Mouse (Mus musculus): ENCODE measurements around the gene Magi3. TPM values are rescaled to one million over a fixed set of nuclear protein-coding genes. Genes with fewer than 3 reads are reported as not detected.

The Magi3 gene
- polyA plus RNA-seq, 1 experiment from 2014 or later = 4.3 TPM

DNA sequence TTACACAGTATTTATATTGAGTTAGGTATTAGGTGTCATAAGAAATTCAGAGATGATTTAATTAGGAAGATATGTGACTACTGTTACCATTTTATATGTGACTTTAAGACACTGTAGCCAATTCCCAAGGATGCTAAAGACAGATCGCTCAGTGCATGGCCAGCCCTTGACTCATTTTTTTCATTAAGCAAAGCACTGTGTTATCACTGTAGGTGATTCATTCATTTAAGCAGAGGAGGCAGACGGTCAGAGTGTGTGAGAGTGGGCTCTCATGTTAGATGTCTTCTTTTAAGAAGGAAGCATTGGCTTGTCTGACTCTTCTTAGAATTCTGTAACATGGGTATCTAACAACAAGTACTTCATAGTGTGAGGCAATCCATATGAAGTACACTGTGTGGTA, 19.6 kb upstream of the Magi3 start:
- H3K9me3 ChIP-seq (ENCODE audit: low read length) = peaks cover 3% of the 10 kb centered on the region; the same call in 1 of the 2 replicates
- no peaks in the 10 kb centered on the region for H3K27me3 ChIP-seq (ENCODE audit: insufficient read depth, low read length)
- no peak overlapping the region for H3K9ac ChIP-seq (replicated peaks; ENCODE audit: low read length)
- no peak overlapping the region for H3K4me3 ChIP-seq (ENCODE audit: low read length)
- no peak overlapping the region for H3K4me2 ChIP-seq (replicated peaks; ENCODE audit: low read depth, low read length)
- 0 out of 2 replicates have a peak, but pooled peaks cover 5% of the 10 kb centered on the region for H3K4me1 ChIP-seq (ENCODE audit: insufficient read depth, low read length)
- H3K27ac ChIP-seq (ENCODE audit: low read length) = no peak overlapping the region
- 94% methylated on average over 2 of the region's 2 CpGs for WGBS
- no peak for ATAC-seq (ENCODE audit: low FRiP score, low TSS enrichment)
- no peaks in the 10 kb centered on the region for H3K36me3 ChIP-seq (ENCODE audit: insufficient read depth, low read length)

DNA sequence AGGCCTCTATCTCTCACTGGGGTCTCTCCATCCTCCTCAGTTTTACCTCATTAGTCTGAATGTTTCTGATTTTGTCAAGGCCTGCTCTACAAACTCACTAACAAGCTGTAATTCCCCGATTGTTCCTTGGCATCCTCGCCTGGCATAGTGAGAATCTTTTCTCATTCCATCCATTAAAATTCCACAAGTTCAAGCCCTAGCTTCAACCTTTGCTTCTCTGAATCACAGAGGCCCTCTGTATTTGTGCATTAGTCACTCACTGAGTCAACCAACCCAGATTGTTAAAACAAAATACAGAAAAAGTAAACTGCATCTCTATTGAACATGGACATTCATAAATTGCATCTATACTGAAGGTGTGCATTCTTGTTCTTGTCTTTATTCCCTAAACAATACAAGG, 19.2 kb upstream of the Magi3 start:
- WGBS = 94% methylated on average over 2 of the region's 2 CpGs

DNA sequence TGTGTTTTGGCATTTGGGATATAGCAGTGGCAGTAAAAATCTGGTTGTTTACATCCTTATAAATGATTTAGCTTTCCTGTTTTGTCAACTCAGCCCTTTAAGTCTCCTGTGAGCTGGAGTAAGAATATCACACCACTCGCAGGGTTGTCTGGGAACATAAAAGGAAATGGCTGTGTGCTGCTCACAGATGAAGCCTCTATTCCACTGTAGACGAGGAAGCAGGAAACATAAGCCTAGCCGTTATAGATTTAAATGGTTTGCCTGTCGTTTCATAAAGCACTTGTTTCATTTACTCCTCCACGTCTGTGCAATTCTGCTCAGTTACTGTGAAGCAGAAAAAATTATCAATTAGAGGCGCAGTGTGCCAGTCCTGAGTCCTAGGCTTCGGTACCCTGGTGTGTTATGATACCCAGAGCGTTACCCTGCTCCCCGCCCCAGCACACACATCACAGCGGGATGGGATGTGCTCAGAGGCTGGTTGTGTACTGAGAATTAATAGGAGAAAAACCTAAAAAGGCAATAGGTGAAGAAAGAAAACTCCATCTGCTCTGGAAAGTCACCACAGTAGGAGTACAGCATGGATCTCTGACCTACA, 17.8 kb upstream of the Magi3 start:
- Histone ChIP-seq H3K4me2 (replicated peaks; ENCODE audit: low read depth, low read length) (no peak overlapping the region), H3K36me3 (ENCODE audit: insufficient read depth, low read length) (no peaks in the 10 kb centered on the region), H3K27me3 (ENCODE audit: insufficient read depth, low read length) (no peaks in the 10 kb centered on the region), H3K4me1 (ENCODE audit: insufficient read depth, low read length) (0 out of 2 replicates have a peak, but pooled peaks cover 5% of the 10 kb centered on the region), H3K9ac (replicated peaks; ENCODE audit: low read length) (0 out of 2 replicates have a peak overlapping the region, but pooled peaks have one; percentile 17), H3K4me3 (ENCODE audit: low read length) (no peak overlapping the region), H3K27ac (ENCODE audit: low read length) (no peak overlapping the region), H3K9me3 (ENCODE audit: low read length) (no peaks in the 10 kb centered on the region)
- WGBS = 30% methylated on average over 10 of the region's 10 CpGs
- ATAC-seq (ENCODE audit: low FRiP score, low TSS enrichment) = 0 out of 2 replicates have a peak, but pooled peaks have one; percentile 51

More for the DNA sequence above, 19.2 kb upstream of the Magi3 start:
- Histone ChIP-seq H3K9me3 (ENCODE audit: low read length) (peaks cover 3% of the 10 kb centered on the region; the same call in 1 of the 2 replicates), H3K4me2 (replicated peaks; ENCODE audit: low read depth, low read length) (no peak overlapping the region), H3K27ac (ENCODE audit: low read length) (no peak overlapping the region), H3K36me3 (ENCODE audit: insufficient read depth, low read length) (no peaks in the 10 kb centered on the region), H3K9ac (replicated peaks; ENCODE audit: low read length) (no peak overlapping the region), H3K4me3 (ENCODE audit: low read length) (no peak overlapping the region), H3K27me3 (ENCODE audit: insufficient read depth, low read length) (no peaks in the 10 kb centered on the region), H3K4me1 (ENCODE audit: insufficient read depth, low read length) (0 out of 2 replicates have a peak, but pooled peaks cover 5% of the 10 kb centered on the region)
- no peak for ATAC-seq (ENCODE audit: low FRiP score, low TSS enrichment)

DNA sequence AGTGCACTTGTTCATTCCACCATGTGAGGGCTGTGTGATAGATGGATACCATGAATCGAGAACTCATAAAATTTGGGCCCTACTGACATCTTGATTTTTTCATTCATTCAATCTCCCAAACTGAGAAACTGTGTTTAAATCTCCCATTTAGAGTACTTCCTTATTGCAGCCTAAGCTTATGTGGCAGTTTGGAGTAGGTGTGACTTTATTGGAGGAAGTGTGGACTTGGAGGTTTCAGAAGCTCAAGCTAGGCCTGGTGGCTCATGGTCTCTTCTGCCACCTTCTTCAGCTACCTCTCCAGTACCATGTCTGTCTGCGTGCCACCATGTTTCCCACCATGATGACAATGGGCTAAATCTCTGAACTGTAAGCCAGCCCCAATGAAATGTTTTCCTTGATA, 15.9 kb upstream of the Magi3 start:
- 0 out of 2 replicates have a peak, but pooled peaks cover 5% of the 10 kb centered on the region for H3K4me1 ChIP-seq (ENCODE audit: insufficient read depth, low read length)
- 95% methylated on average over 2 of the region's 2 CpGs for WGBS
- H3K9ac ChIP-seq (replicated peaks; ENCODE audit: low read length) = no peak overlapping the region
- ATAC-seq (ENCODE audit: low FRiP score, low TSS enrichment) = no peak
- no peaks in the 10 kb centered on the region for H3K9me3 ChIP-seq (ENCODE audit: low read length)
- H3K4me3 ChIP-seq (ENCODE audit: low read length) = no peak overlapping the region
- no peaks in the 10 kb centered on the region for H3K27me3 ChIP-seq (ENCODE audit: insufficient read depth, low read length)
- no peaks in the 10 kb centered on the region for H3K36me3 ChIP-seq (ENCODE audit: insufficient read depth, low read length)
- no peak overlapping the region for H3K4me2 ChIP-seq (replicated peaks; ENCODE audit: low read depth, low read length)
- no peak overlapping the region for H3K27ac ChIP-seq (ENCODE audit: low read length)

DNA sequence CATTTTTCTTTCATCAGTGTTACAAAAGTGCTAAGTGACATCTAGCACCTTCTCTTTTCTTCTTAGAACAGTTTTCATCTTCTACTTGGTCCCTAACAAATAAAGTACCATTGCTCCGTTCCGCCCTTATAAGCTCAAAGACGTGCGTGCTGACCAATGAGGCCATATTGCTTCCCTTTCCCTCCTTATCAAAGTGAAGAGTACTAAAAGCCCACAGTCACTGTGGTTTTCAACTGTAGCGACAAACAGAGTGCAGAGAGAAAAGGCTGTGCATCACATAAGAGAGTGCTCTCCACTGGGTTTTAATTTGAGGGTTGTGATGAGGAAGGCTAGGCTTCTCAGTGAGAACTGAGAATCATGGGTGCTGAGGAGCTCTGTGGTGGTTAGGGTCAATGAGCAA, 14.9 kb upstream of the Magi3 start:
- WGBS = 89% methylated on average over 5 of the region's 5 CpGs
- H3K27ac ChIP-seq (ENCODE audit: low read length) = no peak overlapping the region
- H3K4me2 ChIP-seq (replicated peaks; ENCODE audit: low read depth, low read length) = no peak overlapping the region
- no peaks in the 10 kb centered on the region for H3K9me3 ChIP-seq (ENCODE audit: low read length)
- no peak overlapping the region for H3K4me3 ChIP-seq (ENCODE audit: low read length)
- no peaks in the 10 kb centered on the region for H3K36me3 ChIP-seq (ENCODE audit: insufficient read depth, low read length)
- H3K27me3 ChIP-seq (ENCODE audit: insufficient read depth, low read length) = no peaks in the 10 kb centered on the region
- ATAC-seq (ENCODE audit: low FRiP score, low TSS enrichment) = no peak
- H3K9ac ChIP-seq (replicated peaks; ENCODE audit: low read length) = no peak overlapping the region
- H3K4me1 ChIP-seq (ENCODE audit: insufficient read depth, low read length) = 0 out of 2 replicates have a peak, but pooled peaks cover 5% of the 10 kb centered on the region

GRCm38 (mm10) chr3:104233366-104234312, 13.5 kb upstream of the Magi3 start:
- no peak overlapping the region for H3K4me3 ChIP-seq (ENCODE audit: low read length)
- no peak overlapping the region for H3K9ac ChIP-seq (replicated peaks; ENCODE audit: low read length)
- no peak overlapping the region for H3K4me2 ChIP-seq (replicated peaks; ENCODE audit: low read depth, low read length)
- WGBS = 61% methylated on average over 7 of the region's 7 CpGs
- 0 out of 2 replicates have a peak, but pooled peaks cover 5% of the 10 kb centered on the region for H3K4me1 ChIP-seq (ENCODE audit: insufficient read depth, low read length)
- H3K36me3 ChIP-seq (ENCODE audit: insufficient read depth, low read length) = no peaks in the 10 kb centered on the region
- ATAC-seq (ENCODE audit: low FRiP score, low TSS enrichment) = no peak
- no peaks in the 10 kb centered on the region for H3K27me3 ChIP-seq (ENCODE audit: insufficient read depth, low read length)
- H3K9me3 ChIP-seq (ENCODE audit: low read length) = no peaks in the 10 kb centered on the region
- H3K27ac ChIP-seq (ENCODE audit: low read length) = no peak overlapping the region

DNA sequence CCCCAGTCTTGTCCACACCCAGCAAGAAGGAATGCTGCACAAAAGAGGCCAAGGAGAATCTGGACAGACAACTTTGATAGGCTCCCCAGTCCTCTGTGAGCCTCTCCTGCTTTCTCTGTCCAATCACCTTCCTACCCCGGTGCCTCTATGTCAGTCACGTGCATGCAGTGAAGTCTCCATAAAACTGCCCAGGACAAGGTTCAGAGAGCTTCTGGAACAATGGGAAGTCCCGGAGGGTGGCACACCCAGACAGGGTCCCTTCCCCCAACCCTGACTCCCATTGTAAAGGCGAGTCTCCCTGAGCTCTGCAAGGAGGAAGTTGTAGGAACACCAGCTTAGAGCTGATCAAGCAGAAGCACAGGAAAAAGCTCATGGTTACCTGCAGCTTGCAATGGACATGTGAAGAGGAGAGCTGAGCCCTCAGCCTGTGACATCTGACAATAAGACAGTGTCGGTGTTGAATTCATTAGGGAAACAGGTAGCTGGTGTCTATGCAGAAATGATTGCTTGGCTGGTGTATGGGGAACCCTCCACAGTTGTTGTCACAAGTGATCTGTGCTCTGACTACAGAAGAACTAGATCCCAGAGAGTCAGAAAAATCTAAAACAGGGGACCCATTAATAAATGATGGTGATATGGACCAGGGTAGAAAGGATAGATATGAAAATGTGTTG, 7.4 kb upstream of the Magi3 start:
- Histone ChIP-seq H3K9ac (replicated peaks; ENCODE audit: low read length) (no peak overlapping the region), H3K9me3 (ENCODE audit: low read length) (no peaks in the 10 kb centered on the region), H3K4me2 (replicated peaks; ENCODE audit: low read depth, low read length) (no peak overlapping the region), H3K36me3 (ENCODE audit: insufficient read depth, low read length) (no peaks in the 10 kb centered on the region), H3K27me3 (ENCODE audit: insufficient read depth, low read length) (no peaks in the 10 kb centered on the region), H3K4me3 (ENCODE audit: low read length) (no peak overlapping the region), H3K27ac (ENCODE audit: low read length) (no peak overlapping the region), H3K4me1 (ENCODE audit: insufficient read depth, low read length) (peaks cover 18% of the 10 kb centered on the region)
- 19% methylated on average over 5 of the region's 5 CpGs for WGBS
- ATAC-seq (ENCODE audit: low FRiP score, low TSS enrichment) = peak; percentile 83

- H3K27me3 ChIP-seq (ENCODE audit: insufficient read depth, low read length) = no peaks in the 10 kb centered on the region
- H3K4me2 ChIP-seq (replicated peaks; ENCODE audit: low read depth, low read length) = no peak overlapping the region
- H3K36me3 ChIP-seq (ENCODE audit: insufficient read depth, low read length) = no peaks in the 10 kb centered on the region
- peaks cover 20% of the 10 kb centered on the region for H3K4me1 ChIP-seq (ENCODE audit: insufficient read depth, low read length)
- H3K9me3 ChIP-seq (ENCODE audit: low read length) = no peaks in the 10 kb centered on the region
- H3K27ac ChIP-seq (ENCODE audit: low read length) = peak overlapping the region; percentile 43; the same call in 1 of the 2 replicates
- no peak for ATAC-seq (ENCODE audit: low FRiP score, low TSS enrichment)
- no peak overlapping the region for H3K4me3 ChIP-seq (ENCODE audit: low read length)
- WGBS = 25% methylated on average over 7 of the region's 7 CpGs
- H3K9ac ChIP-seq (replicated peaks; ENCODE audit: low read length) = no peak overlapping the region
Measured at GRCm38 (mm10) chr3:104226731-104227130, 6.6 kb upstream of the Magi3 start.

- no peak for ATAC-seq (ENCODE audit: low FRiP score, low TSS enrichment)
- H3K4me3 ChIP-seq (ENCODE audit: low read length) = peak overlapping the region; percentile 90
- no peaks in the 10 kb centered on the region for H3K36me3 ChIP-seq (ENCODE audit: insufficient read depth, low read length)
- peak overlapping the region; percentile 58 for H3K4me2 ChIP-seq (replicated peaks; ENCODE audit: low read depth, low read length)
- no peaks in the 10 kb centered on the region for H3K9me3 ChIP-seq (ENCODE audit: low read length)
- peaks cover 18% of the 10 kb centered on the region for H3K4me1 ChIP-seq (ENCODE audit: insufficient read depth, low read length)
- peak overlapping the region; percentile 86 for H3K27ac ChIP-seq (ENCODE audit: low read length)
- 4% methylated on average over 11 of the region's 11 CpGs for WGBS
- no peaks in the 10 kb centered on the region for H3K27me3 ChIP-seq (ENCODE audit: insufficient read depth, low read length)
- peak overlapping the region; percentile 59 for H3K9ac ChIP-seq (replicated peaks; ENCODE audit: low read length)
Measured at GRCm38 (mm10) chr3:104221156-104221555, 982 bp upstream of the Magi3 start.

All from kidney, embryonic 16.5 days (tissue).